20 mouse cellular contexts compared by ENCODE assay signal in the genomic region with DNA sequence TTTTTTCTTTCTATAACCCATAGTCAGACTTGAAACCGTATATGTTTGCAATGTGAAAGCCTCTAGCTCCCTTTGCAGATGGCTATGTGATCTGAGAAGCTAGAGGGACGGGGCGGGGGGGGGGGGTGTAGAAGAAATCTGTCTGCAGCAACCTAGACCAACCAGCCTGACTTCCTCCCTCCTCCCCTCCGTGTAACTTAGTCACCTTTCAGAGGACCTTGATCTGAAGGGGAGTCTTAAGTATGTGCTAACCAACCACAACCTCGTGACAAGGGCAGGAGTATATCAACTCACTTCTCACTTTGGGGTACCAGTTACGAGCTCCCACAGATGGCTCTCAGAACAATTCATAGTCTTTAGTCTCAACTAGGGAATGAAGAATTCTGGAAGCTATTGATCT. TPM values are rescaled to one million over a fixed set of nuclear protein-coding genes. Genes with fewer than 3 reads are reported as not detected.
A peak's percentile ranks its signal among the peaks of the same experiment; 100 is the strongest.
DNase-seq lines count a peak whose midpoint lies in the region; ATAC-seq and TF ChIP-seq lines count a peak whose summit lies in the region.
"Had no signal": no experiment of that assay in that cellular context is flagged by ENCODE, and none has a peak within 500 bp of the region (broad histone marks: within the 10 kb centered on the region; RNA-seq: fewer than 3 reads in every experiment).

No protein-coding gene starts in this region.

- ATAC-seq in lung, postnatal 0 days, result peak; percentile 44
- ATAC-seq: activated CD4-positive, CD25-positive, alpha-beta regulatory T cell, adult 4 months; forebrain, embryonic 15.5 days had no signal

- intact Hi-C loops in heart, postnatal 10 days (cut with DNase I), result no loop called here

- H3K9me3 ChIP-seq in lung, postnatal 0 days (ENCODE audit: low read length), result no peaks in the 10 kb centered on the region
- H3K9me3 ChIP-seq in limb, embryonic 10.5 days (replicated peaks), result no peaks in the 10 kb centered on the region
- H3K9me3 ChIP-seq: forebrain, embryonic 15.5 days; heart, embryonic 12.5 days; hindbrain, embryonic 15.5 days had no signal

- no peak overlapping the region for H3K4me3 ChIP-seq in lung, postnatal 0 days (ENCODE audit: low read depth, low read length)
- H3K4me3 ChIP-seq in limb, embryonic 10.5 days, result no peak overlapping the region
- H3K4me3 ChIP-seq: forebrain, embryonic 15.5 days; heart, embryonic 12.5 days; hindbrain, embryonic 15.5 days had no signal

- H3K9ac ChIP-seq in lung, postnatal 0 days (replicated peaks; ENCODE audit: low read depth), result no peak overlapping the region
- H3K9ac ChIP-seq: forebrain, embryonic 15.5 days; hindbrain, embryonic 15.5 days had no signal

- no peaks in the 10 kb centered on the region for H3K36me3 ChIP-seq in lung, postnatal 0 days (ENCODE audit: insufficient read depth, low read length)
- peaks cover 32% of the 10 kb centered on the region for H3K36me3 ChIP-seq in limb, embryonic 10.5 days

- 0 out of 2 replicates have a peak, but pooled peaks cover 5% of the 10 kb centered on the region for H3K4me1 ChIP-seq in lung, postnatal 0 days (ENCODE audit: insufficient read depth, low read depth, low read length)
- peaks cover 39% of the 10 kb centered on the region for H3K4me1 ChIP-seq in limb, embryonic 10.5 days

- no peak for TF ChIP-seq EP300 in lung, postnatal 0 days (IDR thresholded peaks at IDR 0.05)

- DNase-seq in heart, adult 11 months, result peak; percentile 73
- DNase-seq in heart, postnatal 10 days, result no peak
- peak; percentile 31 for DNase-seq in lung, postnatal 0 days (ENCODE audit: low spot score)
- DNase-seq in lung, postnatal 10 days, result no peak
- no peak for DNase-seq in limb, embryonic 10.5 days (ENCODE audit: low spot score)
- DNase-seq in embryo, embryonic 10.5 days (ENCODE audit: low spot score), result no peak
- DNase-seq in urinary bladder, postnatal 36 days (ENCODE audit: low spot score in 2 of 2), result no peak
- DNase-seq: cerebellum, adult 11-12 months; cerebellum, adult 9-10 months; cerebellum, postnatal 25 days; gastrocnemius, postnatal 10 days; heart, postnatal 36 days had no signal

- no peaks in the 10 kb centered on the region for H3K27me3 ChIP-seq in lung, postnatal 0 days (replicated peaks; ENCODE audit: insufficient read depth, low read length)
- no peaks in the 10 kb centered on the region for H3K27me3 ChIP-seq in limb, embryonic 10.5 days (ENCODE audit: low read depth, poor library complexity, severe bottlenecking)
- H3K27me3 ChIP-seq: CH12.LX; forebrain, embryonic 15.5 days; heart, embryonic 12.5 days; hindbrain, embryonic 15.5 days; Patski had no signal

- WGBS in lung, postnatal 0 days, result 56% methylated on average over 6 of the region's 6 CpGs
- WGBS in limb, embryonic 10.5 days, result 73% methylated on average over 6 of the region's 6 CpGs

- H3K27ac ChIP-seq in lung, postnatal 0 days (ENCODE audit: low read length), result no peak overlapping the region
- H3K27ac ChIP-seq in limb, embryonic 10.5 days, result peak overlapping the region; percentile 79
- H3K27ac ChIP-seq: forebrain, embryonic 15.5 days; hindbrain, embryonic 15.5 days had no signal

- TF ChIP-seq CTCF in lung, postnatal 0 days (IDR thresholded peaks at IDR 0.05), result no peak

- no peak overlapping the region for H3K4me2 ChIP-seq in lung, postnatal 0 days (replicated peaks; ENCODE audit: low read depth, low read length)
- H3K4me2 ChIP-seq: forebrain, embryonic 15.5 days; heart, embryonic 12.5 days; hindbrain, embryonic 15.5 days had no signal

RNA-seq across cellular contexts. Expression of gene Chrna1, which starts 28.3 kb away (rescaled TPM):
- total RNA-seq in heart, postnatal 10 days (2021), result not detected
- polyA plus RNA-seq in lung, postnatal 0 days (2015; fragmentation: Nextera tagmentation; extraction: Ambion mirVana), result 0.07 and 0.12 TPM in 2 replicates
- polyA plus RNA-seq in limb, embryonic 10.5 days (2016; fragmentation: Nextera tagmentation; extraction: Ambion mirVana), result 2.3 and 3.9 TPM in 2 replicates
- total RNA-seq: adrenal gland, adult 18-20 months; adrenal gland, postnatal 14 days; CH12.LX; heart, postnatal 36 days had no signal
- polyA plus RNA-seq: activated CD4-positive, CD25-positive, alpha-beta regulatory T cell, adult 4 months had no signal

Comparison
In these comparisons a context has a peak if more than half of its experiments do, and no peak if none do; other contexts are left out.
1. DNase-seq: peak in heart, adult 11 months (single experiment) and lung, postnatal 0 days (single experiment); none in heart, postnatal 10 days (0 of 2), lung, postnatal 10 days (single experiment), limb, embryonic 10.5 days (single experiment), embryo, embryonic 10.5 days (single experiment) and urinary bladder, postnatal 36 days (0 of 2).